Mouse (Mus musculus): ENCODE data around the gene Il17rc.

The Il17rc gene

DNA sequence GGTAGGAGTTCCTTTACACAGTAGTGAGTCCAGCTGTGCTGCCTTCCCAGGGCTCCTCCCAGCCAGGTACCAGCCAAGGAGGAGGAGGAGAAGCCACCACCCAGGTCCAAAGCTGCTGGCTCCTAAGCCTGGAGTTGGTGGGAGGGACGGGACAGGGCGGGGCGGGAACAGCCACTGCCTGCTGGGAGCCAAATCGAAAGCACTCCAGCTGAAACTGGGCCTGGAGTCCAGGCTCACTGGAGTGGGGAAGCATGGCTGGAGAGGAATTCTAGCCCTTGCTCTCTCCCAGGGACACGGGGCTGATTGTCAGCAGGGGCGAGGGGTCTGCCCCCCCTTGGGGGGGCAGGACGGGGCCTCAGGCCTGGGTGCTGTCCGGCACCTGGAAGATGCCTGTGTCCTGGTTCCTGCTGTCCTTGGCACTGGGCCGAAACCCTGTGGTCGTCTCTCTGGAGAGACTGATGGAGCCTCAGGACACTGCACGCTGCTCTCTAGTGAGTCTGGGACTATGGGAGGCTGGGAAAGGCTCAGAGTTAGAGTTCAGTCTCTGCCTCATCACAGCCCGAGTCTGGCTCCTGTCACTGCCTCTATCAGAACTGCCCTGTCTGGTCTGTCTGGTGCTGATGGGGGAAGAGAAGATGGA, at the start of gene Il17rc:
Gene Il17rc (plus strand): TSS at position 131 of the 640 bp plus-strand sequence.
- DNase-seq: no peak

DNA sequence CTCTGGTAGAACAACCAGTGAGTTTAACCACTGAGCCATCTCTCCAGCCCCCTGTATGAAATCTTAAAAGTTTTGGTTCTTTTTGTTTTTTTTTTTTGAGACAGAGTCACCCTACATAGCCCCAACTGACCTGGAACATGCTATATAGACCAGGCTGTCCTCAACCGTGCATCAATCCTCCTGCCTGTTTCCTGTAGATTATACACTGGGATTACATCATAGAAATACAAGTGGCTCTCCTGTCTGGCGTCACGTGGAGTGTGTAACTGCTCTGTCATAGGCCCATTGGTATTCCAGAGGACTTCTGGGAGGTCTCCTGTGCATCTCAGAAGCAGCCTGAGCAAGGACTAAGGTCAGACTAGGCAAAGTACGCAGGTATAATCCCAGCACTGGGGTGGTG, 48.2 kb upstream of the Il17rc start:
- DNase-seq: no peak

DNA sequence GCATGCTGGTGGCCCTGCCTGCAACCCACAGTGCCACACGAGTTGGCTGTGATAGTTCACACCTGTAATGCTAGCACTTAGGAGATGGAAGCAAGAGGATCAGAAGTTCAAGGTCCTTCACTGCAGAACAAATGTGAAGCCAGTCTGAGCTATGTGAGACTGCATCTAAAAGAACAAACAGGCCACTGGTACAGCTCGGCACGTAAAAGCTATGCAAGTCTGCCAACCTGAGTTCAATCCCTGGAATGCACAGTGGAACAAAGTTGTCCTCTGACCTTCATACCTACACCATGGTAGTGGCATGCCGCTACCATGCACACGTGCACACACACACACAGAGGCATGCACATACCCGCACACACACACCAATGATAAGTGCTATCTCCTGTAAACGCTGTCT, 47.0 kb upstream of the Il17rc start:
- DNase-seq: no peak

DNA sequence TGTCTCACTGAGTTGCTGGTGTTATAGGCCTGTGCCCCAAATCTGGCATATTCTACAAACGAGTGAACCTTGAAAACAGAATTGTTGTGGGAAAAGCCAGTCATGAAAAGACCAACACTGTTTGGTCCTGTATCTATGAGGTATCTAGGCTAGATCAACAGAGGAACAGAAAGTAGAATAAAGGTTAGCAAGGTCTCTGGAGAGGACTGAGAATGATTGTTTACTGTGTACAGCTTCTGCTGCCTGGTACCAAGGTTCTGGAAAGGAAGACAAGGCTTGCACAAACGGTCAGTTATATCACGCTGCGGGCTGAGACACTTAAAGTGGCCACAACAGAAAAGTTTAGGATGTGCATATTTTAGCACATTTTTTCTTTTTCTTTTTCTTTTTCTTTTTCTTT, 44.5 kb upstream of the Il17rc start:
- DNase-seq: no peak

DNA sequence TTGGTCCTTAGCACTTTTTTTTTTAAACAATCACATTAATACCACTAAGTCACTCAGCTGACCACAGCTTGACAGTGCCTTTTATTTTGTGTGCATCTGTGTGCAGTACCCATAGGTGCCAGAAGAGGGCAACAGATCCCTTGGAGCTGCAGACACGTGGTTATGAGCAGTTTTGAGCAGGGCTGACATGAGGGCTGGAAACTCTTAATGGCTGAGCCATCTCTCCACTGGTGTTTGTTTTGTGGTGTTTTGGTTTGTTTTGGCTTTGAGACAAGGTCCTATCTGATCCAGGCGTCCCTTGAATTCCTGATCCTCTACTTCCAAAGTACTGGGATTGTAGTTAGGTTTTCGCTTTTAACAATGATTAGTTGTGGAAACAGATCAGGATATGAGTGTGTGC, 43.8 kb upstream of the Il17rc start:
- DNase-seq: peak; percentile 66

DNA sequence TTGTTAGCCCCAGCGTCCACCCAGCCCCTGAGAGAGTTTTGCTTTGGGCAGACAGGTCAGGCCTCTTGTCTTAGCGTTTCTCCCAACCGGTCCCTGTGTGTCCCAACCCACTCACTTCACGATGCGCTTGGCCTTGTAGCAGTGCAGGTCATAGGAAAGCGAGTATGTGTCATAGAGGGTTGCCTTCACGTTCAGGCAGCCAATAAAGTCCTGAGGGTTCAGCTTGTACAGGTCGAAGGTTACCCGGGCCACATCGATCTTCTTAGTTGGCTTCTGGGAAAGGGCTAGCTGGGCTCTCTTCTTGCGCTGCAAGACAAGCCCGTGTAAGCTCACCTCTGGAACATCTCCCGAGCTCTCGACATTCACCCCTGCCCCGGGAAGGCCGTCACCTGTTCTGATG, 43.2 kb upstream of the Il17rc start:
- no peak for DNase-seq

DNA sequence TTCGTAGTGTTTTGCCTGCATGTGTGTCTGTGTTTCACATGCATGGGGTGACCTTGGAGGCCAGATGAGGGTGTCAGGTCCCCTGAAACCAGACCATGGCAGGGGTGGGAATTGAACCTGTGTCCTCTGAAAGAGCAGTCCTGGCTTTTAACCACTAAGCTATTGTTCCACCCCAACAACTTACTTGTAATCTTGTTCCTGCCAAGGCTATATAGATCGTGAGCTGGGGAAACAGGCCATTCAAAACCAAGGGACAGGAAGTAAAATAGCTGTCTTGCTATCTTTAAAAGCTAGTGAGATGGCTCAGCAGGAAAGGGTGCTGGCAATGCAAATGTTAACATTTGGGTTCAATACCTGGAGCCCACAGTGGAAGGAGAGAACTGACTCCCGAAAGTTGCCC, 41.3 kb upstream of the Il17rc start:
- no peak for DNase-seq

DNA sequence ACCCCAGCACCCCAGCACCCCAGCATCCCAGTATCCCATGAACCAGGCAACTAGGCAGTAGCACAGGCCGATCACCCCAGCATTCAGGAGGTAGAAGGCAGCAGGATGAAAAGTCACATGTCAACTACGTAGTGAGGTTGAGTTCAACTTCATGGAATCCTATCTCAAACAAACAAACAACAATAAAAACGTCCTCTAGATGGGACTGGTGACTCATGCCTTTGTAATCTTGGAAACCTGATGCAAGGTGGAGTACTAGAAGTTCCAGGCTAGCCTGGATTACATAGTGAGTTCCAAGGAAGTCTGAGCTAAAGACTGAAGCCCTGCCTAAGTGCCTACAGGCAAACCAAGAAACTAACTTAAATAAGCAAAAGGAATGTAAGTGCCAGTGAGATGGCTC, 40.4 kb upstream of the Il17rc start:
- DNase-seq: no peak

DNA sequence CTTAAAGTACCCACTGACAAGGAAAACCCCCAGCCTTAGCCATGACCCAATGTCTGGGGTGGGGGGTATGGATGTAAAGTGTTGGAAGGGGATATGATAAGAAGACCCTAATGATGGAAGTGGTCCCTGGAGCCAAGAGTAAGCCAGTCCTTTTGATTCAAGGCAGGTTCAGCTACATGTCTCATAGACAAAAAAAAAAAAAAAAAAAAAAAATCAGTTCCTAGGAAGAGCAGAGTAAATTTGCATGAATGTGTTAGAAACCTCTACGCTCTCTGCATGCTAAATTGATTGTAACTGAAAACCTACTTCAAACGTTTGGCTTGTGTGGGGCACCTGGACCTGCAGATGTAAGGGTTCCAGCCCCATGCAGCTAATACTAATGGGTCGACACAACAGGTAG, 39.4 kb upstream of the Il17rc start:
- DNase-seq: no peak

DNA sequence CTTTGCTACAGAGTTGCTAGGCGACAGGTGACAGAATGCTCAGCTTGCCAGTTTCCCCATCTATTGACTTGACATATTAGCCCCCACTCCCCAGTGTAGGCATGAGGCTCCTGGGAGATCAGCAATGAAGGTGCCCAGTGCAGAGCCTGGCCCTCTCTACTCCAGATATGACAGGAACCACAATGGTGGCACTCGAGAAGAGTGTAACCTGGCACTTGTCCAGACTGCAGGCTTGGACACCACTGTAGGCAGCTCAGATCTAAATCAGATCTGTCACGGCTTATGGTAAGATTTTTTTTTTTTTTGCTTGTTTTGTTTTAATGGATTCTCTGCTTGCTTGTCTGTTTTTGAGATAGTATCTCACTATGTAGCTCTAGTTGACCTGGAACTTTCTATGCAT, 37.6 kb upstream of the Il17rc start:
- no peak for DNase-seq

DNA sequence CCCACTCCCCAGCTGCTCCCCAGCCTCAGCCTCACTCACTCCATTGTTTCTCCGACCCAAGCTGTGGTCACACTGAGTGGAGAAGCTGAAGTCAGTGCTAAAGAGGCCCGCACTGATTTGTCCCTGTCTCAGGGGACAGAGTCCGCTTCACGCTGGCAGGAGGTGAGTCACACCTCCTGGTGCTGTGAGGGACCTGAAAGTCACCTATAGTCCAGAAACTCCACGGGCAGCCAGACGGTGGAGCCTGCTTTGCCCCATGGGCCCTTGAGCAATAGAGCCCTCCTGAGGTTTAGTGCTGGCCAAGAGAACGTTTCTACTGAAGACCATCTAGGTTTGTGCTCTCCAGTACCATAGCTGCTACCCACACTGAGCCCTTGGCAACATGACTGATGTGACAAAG, 36.5 kb upstream of the Il17rc start:
- DNase-seq: no peak

DNA sequence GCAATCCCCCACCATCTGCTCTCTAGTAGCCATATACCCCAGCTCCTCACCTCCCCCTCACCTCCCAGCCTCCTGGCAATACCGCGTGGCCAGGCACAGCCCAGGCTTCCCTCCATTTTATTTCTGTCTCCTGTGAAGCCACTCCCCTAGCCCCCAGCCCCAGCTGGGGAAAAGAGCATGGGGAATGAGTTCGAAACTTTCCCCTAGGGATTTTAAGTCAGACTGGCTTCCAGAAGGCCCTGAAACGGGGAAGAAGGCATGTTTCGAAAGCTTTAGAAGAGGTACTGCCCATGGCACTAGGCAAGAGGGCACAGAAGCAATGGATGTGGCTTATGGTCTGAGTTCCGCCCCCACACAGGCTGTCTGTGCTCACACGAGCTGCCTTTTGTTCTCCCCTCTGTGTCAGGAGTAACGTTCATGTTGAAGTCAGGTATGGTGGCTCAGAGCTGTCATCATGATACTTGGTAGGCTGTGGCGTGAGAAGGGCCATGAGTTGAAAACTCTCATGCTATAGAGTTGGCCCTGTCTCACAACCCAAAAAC, 35.5 kb upstream of the Il17rc start, which contains the start of gene Cidec:
Gene Cidec (minus strand): TSS at position 97 of the 542 bp plus-strand sequence.
- no peak for DNase-seq

DNA sequence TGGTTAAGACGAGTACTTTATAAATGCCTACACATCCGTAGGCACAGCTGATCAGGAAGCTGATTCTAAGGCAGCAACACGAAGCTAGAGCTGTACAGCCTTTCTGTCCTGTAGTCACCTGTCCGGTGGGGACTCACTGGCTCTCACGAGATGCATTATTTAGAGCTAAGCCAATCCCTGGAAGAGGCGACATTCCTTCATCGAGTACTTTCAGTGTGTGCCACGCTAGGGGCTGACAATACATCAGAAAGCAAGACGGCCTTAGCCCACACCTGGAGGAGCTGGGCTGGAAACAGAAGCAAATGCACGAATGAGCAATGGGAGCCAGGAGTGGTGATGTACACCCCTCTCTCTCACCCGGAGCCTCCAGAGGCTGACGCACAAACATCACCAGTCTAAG, 34.1 kb upstream of the Il17rc start:
- DNase-seq: no peak

DNA sequence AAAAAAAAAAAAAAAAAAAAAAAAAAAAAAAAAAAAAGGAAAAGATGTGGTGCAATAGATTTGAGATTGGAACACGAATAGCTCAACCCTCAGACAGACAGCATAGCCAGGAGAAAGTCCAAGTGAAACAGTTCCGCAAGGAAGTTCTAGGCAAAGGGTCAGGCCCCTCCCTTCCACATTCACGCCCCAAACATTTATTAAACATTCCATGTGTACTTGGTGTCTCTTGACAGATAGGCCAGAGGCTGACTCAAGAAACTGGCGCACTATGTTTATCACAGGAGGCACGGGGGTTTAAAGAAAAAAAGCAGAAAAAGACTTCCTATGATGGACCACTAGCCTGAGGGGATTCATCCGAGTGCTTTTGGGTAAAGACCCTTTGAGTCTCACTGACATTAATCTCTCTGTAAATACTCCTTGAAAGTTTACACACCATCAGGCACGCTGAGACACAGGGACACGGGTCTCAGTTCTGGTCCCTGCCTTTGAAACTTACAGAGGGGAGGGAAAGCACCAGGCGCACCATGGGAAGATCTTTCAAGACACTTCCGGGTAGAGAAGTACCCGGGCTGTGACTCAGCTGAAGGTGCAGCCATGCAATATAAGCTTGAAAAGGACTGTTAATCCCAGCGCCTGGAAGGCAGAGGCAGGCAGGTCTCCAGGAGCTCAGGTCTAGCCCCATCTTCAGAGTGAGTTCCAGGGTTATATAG, 32.4 kb upstream of the Il17rc start:
- DNase-seq: no peak

DNA sequence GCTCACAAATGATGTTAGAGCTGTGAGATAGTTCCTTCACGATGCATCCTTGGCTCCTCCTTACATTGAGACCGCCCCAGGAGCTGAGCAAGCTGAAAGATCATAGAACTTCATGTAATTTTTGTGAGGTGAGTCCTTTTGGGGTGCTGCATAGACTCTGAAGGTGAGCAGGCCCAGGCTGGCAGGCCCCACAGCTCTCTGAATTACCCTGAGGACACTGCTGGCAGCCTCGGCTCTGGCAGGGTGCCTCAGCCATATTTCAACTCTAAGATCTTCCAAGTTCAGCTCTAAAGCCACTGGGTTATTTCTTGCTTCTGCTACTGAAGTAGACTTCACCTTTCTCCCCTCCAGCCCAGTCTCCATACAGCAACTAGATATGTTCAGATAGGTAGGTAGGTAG, 30.5 kb upstream of the Il17rc start:
- no peak for DNase-seq

DNA sequence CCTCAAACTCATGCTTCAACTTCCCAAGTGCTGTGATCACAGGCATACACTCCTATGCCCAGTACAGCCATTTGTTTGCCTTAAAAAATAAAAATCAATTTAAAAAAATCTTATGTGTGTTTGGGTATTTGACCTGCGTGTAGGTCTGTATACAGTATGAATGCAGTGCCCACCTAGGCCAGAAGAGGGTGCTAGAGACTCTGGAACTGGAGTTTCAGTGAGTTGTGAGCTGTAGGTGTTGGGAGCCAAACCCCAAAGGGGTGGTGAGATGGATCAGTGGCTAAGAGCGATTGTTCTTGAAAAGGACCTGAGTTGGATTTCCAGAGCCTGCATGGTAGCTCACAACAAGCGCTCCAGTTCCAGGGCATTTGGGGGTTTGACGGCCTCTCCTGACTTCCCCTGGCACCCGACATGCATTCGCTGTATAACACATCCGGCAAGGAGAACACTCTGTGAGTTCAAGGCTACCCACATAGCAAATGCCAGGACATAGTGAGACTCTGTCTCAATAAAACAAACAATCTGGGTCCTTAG, 30.0 kb upstream of the Il17rc start:
- peak; percentile 82 for DNase-seq

DNA sequence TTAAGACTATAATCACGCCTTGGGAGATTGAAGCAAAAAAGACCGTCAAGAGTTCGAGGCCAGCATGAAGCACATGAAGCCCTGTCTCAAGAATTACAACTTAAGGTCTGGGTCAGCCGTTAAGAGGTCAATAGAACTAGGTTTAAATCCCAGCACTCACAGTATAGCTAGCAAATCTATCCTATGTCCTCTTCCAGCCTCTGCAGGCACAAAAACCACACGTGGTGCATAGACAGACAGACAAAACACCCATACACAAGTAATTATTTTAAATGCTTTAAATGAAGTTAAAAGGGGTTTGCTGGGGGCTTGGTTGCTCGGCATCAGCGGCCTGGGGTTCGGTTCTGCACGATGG, 29.2 kb upstream of the Il17rc start:
- no peak for DNase-seq

DNA sequence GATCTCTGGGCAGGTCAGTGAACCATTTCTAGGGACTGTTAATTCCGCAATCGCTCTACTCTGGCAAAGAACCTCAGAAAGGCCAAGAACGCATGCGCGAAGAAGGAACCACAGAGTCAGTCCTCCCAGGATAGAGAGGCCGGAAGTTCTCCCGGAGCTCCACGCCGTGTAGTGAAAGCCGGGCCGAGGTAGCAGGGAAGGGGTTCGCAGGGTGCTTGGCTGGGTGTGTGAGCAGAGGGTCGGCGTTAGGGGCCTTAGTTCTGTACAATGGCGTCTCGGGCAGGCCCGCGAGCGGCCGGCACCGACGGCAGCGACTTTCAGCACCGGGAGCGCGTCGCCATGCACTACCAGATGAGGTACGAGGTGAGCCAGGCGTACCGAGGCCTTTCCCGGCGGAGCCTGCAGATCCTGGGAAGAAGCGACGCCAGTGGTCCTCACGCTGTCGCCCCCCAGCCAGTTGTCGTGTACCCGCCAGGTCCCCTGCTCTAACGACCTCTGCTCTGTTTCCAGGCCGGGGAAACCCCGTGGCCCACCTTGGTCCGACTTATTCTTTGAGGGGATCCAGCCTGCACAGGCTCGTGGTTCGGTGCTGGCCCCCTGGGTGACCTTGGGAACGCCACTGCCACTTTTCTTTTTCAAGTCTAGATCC, 28.7 kb upstream of the Il17rc start, which contains the start of gene Jagn1:
Gene Jagn1 (plus strand): TSS at position 128 of the 649 bp plus-strand sequence.
- DNase-seq: peak; percentile 88

DNA sequence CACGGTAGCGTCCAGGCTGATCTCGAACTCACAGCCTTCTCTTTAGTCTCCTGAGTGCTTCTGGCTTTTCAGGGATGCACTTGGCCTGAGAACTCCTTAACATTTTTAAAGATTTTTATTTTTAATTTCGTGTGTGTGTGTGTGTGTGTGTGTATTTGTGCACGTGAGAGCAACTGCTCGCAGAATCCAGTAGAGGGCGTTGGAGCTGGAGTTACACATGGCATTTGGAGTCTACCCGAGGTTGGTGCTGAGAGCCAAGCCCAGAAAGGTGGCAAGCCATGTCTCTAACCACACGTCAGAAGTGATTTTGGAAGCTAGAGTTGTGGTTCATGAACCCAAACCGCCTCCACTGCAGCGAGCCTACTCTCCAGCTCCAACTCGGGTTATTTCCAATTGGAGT, 28.1 kb upstream of the Il17rc start:
- no peak for DNase-seq

DNA sequence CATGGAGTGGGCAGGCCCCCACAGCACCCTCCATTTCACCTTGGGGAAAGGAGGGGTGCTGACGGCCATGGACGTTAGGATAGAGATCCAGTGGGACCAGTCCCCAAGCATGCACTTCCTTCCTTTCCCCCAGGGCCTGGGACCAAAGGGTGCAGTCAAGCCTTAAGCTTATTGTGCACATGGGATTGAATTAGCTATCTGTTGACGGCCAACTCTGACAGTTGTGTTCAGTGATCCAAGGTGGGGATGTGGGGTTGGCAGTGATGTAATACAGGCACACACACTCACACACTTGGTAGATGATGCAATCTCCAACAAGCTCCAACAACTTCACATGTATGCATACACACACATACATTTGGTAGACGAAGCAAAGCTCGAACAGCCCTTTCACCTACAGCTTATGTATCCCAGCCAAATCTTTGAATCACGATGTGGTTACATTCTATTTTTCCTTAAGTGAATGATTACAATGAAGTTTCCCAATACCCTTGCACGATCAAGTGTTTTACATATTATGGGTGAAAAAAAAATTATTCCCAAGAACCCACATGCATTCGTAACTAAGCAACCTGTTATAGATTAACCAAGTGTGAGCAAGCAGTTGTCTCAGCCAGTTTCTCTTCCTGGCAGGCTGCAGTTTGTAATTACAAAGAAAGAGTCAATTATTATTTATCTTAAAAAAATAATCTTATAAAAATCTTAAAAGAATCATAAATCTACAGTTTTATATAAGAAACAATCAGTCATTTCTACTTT, 26.8 kb upstream of the Il17rc start:
- no peak for DNase-seq

DNA sequence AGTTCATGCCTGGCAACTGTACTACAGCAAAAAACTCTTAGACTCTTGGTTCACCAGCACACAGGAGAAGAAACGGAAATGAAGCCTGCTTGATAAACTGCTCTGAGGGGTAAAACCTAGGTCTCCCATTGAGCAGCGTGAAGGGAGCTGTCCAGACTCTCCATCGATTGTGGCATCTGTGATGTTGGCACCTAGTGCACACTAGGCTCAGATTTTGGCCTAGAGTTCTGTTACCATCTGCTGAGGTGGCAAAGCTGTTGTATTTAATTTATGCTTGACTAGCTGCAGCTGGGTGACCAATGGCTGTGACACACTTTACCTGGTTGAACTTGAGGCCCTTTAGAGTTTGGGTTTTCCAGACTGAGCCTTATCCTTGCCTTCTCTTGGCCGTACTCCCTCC, 23.6 kb upstream of the Il17rc start:
- DNase-seq: no peak

DNA sequence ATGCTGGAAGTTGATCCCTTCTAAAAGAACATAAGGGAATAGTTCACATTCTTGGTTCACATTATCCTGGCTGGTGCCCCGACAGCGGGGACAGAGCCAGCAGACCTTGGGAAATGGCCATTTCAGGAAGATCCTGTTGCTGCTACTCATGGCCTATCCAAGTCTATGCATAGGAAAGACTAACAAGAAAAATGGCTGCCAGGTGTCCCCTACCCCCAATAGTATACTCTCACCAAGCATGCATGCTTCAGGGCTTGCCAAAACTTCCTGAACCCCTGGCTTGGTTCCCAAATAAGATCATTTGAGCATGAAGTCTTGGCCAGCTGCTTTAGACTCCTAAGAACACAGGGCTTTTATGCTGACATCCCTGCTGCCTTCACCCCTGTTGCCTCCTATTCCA, 19.4 kb upstream of the Il17rc start:
- no peak for DNase-seq

DNA sequence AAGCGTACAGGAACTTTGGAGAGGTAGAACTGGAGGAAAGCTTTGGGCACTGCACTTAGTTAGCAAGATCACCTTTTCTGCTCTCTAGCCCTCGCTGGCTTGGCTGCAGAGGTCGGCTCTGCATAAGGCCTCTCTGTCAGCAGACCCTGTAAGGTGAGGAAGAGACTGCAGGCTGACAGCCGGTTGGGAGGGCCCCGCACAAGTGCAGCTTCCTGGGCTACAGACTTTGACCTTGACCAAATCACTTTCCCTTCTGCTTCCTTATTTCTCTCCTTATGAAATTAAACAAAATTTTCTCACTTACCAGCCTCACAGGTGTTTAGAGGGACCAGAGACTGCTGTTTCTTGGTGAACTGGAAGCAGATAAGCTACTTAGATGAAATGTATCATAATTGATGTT, 16.2 kb upstream of the Il17rc start:
- peak; percentile 29 for DNase-seq
